Mouse (Mus musculus): ENCODE results near the gene Foxr1.
"Not testable (repeated sequence)": the region's sequence is repeated elsewhere in the genome, so short reads cannot be mapped to it uniquely, and the experiment has no call there.

Foxr1 gene

DNA sequence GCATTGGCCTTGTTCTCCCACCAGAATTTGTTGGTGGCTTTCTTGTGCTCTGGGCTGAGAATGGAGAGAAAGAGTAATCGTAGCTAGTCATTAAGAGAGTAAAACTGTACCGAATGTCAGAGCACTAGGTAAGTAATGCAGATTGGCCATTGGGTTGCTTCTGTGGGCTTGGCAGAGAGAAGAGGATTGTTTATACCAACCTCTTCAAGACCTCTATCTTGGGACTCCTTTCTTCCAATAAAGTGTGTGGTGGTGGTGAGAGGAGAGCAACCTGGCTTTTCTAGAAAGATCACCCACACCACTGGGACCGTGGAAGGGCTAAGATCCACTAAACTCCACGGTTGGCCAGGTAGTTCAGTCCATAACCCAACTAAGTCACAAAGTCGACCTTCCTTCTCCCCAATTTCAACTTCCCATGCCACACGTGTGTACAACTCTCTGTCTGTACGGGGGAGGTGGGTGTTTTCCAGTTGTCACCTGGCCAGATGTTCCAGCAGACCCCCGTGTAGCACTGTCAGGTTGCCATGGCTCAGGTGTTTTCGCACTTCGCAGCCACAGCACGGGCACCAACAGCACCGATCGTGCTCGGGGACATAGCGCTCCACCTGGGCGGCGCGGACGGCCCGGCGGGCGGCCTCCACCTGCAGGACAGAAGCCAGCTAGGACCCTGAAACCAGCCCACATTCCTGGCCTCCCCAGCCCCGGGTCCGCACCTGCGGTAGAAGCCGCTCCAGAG is 23.6 kb downstream of the Foxr1 start:
- DNase-seq (ENCODE audit: low read depth, low spot score): no peak

DNA sequence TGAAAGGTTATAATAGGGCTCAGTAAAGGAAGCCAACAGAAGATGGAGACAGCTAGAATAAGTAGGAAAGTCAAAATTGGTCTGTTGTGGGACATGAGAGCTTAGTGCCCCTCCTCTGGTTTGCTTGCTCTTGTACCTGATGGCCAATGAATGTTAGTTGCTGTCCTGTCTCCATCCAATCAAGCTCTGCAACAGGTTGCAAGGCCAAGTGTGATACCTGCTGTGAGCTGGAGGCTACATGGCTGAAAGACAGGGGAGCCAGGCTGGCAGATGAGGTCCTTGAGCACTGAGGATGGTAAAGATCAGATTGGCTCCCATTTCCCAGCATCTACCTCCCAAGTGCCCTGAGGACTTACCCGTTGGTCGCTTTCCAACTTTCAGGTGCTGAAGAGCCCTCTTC is 28.2 kb downstream of the Foxr1 start:
- no peak for DNase-seq (ENCODE audit: low read depth, low spot score)

DNA sequence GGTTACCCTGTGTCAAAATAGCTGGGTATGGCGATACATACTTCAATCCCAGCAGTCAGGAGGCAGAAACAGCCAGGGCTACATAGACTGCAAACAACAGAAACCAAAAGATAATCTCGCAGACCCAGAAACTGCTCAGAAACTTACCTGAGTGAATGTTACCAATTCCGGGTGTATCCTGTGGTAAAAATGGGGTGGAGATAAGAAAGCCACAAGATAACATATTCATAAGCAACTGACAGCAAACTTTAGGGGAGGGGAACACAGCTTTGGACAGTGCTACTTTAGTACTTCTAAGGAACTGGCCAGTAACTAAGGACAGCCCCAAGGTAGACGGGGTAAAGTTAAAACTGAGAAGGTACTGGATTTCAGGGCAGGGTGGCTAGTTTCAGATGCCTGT is 28.6 kb downstream of the Foxr1 start:
- DNase-seq (ENCODE audit: low read depth, low spot score): no peak

DNA sequence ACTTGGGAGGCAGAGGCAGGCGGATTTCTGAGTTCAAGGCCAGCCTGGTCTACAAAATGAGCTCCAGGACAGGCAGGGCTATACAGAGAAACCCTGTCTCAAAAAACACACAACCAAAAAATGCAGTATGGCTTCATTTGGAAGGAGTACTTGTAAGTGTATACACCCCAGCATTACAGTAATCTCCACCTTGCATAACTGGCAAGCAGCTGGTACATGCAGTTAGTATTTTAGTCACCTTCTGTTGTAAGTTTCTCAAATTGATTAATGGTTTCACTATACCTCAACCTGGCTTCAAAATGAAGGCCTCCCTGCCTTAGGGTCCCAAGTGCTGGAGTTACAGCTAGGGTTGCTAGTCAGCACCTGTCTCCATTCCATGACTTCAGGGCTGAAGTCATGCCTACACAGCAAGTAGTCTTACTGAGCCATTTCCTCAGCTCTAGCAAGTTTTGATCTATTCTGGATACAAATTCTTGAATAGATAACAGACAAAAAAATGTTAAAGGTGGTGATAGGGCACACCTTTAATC is 29.3 kb downstream of the Foxr1 start:
- no peak for DNase-seq (ENCODE audit: low read depth, low spot score)

DNA sequence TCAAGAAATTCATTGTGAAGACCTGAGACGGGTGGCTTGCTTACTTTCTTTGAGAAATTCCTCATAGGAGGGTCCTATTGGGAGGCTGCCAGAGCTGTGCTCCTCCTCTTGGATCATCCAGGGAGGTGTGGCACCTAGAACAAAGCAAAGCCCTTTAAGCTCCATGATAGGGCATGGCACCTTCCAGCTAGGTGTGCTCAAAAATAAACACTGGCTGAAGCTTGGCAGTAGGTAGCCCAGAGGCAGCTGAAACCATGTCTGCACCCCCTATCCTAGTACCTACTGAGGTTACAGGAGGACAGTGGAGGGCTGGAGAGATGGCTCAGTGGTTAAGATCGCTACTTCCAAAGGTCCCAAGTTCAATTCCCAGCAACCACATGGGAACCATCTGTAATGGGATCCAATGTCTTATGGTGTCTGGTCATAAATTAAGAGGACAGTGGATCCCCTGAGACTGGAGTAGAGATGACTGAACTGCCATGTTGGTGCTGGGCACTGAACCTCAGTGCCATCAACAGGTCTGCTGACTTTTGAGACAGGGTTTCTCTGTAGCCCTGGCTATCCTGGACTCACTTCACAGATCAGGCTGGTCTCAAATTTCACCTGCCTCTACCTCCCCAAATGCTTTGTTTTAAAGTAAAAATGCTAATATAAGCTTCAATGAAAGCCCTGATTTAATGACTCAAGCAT is 30.1 kb downstream of the Foxr1 start:
- DNase-seq (ENCODE audit: low read depth, low spot score): no peak

DNA sequence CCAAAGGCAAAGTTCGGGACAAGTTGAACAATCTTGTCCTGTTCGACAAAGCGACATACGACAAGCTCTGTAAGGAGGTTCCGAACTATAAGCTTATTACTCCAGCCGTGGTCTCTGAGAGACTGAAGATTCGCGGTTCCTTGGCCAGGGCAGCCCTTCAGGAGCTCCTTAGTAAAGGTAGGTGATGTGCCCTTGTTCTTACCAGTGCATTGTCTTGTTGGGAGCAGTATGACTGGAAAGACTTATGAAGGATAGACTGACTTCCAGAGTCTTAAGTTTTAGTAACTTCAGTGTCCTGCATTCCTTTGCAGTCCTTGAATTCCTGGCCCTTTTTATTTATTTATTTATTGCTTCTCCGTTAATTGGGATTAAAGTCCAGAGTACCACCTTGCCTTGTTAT is 32.2 kb downstream of the Foxr1 start:
- DNase-seq (ENCODE audit: low read depth, low spot score): not testable (repeated sequence)

DNA sequence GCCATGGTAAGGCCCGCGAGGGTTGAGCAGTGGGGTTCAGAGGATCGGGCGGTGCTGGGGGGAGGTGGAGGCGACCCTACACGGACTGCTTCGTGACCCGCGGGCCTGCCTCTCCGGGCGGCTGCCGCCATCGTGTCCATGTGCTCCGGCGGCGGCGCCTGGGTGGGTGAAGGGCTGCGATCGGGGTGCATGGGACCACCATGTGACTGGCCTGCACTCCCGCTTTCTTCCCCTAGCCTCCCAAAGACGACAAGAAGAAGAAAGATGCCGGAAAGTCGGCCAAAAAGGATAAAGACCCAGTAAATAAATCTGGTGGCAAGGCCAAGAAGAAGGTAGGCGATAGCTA is 33.2 kb downstream of the Foxr1 start:
- DNase-seq (ENCODE audit: low read depth, low spot score): peak; percentile 28

DNA sequence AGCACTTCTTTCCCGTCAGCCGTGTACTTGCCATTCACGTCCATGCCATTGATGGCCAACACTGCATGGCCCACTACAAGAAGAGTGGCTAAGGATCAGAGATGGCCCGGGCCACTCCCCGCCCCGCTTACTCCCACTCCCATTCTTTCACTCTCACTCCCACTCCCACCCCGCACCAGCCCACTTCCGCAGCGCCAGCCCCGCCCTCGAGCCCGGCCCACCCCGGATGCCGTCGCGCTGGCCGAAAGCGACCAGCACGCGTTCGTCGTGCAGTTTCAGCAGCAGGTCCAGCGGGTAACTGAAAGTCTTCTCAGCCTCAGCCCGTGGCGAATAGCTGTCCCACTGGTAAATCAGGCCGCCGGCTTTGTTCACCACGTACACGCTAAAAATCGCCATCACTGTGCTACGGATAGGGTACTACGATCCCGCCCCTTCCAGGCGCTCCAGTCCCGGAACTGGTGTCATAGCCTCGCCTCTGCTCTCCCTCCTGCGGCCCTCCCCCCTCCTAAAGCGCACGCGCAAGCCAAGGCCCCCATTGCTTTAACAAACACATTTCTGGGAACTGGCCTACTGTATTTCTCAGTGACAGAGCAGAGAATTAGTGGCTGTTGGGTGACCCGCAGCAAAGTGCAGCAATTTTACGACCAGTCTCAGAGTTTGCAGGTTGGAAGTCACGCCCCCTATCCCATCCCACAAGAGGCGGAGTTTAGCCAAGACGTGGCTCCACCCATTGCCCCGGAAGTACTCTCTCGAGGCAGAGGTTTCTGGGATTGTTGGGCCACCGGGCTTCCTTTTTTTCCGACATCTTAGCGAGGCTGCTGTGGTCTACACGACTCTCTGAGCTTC is 33.8 kb downstream of the Foxr1 start, which contains the start of the genes Rps25 and Trappc4:
Gene Rps25 (plus strand): TSS at position 234 of the 846 bp plus-strand sequence.
Gene Trappc4 (minus strand): TSS at position 695 of the 846 bp plus-strand sequence.
- DNase-seq (ENCODE audit: low read depth, low spot score): peak; percentile 95

DNA sequence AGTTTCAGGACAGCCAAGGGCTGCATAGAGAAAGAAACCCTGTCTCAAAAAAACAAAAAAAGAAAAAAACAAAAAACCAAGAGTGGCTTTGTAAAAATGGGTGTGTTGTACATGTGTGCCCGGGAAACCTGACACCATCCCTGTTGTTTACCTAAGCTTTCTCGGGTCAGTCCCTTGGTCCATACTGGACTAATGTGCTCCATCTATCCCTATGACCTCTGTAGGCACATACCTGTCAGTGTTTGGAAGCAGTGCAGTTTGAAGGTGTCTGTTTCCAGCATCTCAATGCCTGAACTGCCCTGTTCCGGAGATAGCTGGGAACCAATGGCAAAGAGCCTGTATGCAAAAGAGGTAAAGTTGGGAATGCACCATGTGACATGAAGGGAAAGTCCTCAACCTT is 35.9 kb downstream of the Foxr1 start:
- no peak for DNase-seq (ENCODE audit: low read depth, low spot score)

DNA sequence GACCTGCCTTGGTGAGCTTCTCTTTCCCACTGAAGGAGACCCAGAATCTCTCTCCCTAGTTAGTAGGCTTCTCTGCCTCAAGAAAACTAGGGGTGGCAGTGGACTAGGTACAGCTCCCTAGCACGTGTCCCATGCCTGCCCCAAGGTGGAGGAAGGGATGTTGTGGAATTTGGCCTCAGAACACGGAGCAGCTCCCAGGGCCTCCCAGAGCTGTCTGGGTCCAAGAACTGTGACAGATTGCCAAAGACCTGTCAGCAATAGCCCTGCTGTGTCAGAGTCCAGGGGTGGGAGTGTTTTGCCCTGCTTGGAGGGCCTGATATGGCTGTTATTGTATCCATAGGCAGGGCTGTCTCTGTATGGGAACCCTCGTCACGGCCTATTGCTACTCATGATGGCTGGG is 39.9 kb downstream of the Foxr1 start:
- DNase-seq (ENCODE audit: low read depth, low spot score): no peak

DNA sequence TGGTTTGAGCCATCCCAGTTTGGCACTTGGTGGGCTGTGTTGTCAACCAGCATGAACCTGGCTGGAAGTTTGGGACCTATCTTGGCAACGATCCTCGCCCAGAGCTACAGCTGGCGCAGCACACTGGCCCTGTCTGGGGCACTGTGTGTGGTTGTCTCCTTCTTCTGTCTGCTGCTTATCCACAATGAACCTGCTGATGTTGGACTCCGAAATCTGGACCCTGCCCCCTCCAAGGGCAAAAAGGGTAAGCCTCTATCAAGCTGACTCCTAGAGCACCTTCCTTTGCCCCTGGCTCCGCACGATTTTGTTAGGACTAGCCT is 41.2 kb downstream of the Foxr1 start:
- DNase-seq (ENCODE audit: low read depth, low spot score): no peak

DNA sequence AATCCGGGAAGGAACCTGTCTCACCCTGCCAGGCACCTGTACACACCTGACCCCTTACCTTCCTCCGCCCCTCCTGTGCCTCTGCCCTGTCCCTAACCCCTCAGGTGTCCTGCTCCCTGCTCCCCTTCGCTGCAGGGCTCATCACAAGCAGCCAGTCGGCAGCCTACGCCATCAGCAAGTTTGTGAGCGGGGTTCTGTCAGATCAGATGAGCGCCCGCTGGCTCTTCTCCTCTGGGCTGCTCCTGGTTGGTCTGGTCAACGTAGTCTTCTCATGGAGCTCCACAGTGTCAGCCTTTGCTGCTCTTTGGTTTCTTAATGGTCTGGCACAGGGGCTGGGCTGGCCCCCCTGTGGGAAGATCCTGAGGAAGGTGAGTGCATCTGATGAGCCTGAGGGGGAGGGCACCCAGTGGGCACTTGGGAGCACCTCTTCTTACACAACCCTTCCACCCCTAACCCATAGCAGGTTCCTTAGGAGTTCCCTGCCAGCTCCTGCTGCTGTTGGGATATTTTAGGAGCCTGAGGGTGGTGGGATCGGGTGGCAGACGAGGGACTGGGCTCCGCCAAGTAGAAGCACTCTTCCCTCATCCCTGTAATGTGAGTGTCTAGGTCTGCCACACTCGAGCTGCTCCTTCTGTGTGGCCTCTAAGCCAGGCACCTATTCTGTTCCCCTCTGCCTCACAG is 41.7 kb downstream of the Foxr1 start:
- DNase-seq (ENCODE audit: low read depth, low spot score): no peak

DNA sequence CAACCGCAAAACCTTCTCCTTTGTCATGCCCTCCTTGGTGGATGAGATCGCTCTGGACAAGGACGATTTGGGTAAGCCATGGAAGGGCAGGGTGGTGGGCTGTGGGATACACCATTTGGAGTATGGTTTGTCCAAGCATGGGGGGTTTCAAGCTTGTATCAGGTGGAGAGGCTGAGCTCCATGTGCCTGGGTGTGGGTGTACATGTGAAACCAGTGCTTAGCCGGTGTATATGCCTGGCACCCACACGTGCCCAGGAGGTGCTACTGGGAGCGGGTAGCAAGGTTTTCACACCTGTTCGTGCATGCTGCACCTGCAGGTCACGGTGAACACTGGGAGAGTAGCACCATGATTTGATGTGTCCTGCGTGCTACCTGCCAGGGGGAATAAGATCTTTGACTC is 42.4 kb downstream of the Foxr1 start:
- no peak for DNase-seq (ENCODE audit: low read depth, low spot score)

DNA sequence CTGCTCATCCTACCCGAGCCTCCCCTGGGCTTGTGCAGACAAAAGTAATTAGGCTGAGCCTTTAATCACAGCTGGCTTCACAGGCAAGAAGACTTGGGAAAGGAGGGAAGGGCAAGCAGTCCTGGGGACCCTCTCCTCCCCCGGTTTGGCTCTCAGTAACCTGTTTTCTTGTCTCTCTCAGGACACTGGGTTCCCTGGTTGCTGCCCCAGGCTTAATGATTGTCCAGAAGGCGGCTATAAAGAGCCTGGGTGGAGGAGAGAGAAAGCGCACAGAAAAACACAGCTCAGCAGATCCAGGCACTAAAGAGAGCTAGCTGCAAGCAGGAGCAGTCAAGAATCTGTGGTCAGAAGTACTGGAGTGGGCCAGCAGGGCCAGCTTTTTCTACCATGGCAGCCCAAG is 42.8 kb downstream of the Foxr1 start:
- DNase-seq (ENCODE audit: low read depth, low spot score): no peak

DNA sequence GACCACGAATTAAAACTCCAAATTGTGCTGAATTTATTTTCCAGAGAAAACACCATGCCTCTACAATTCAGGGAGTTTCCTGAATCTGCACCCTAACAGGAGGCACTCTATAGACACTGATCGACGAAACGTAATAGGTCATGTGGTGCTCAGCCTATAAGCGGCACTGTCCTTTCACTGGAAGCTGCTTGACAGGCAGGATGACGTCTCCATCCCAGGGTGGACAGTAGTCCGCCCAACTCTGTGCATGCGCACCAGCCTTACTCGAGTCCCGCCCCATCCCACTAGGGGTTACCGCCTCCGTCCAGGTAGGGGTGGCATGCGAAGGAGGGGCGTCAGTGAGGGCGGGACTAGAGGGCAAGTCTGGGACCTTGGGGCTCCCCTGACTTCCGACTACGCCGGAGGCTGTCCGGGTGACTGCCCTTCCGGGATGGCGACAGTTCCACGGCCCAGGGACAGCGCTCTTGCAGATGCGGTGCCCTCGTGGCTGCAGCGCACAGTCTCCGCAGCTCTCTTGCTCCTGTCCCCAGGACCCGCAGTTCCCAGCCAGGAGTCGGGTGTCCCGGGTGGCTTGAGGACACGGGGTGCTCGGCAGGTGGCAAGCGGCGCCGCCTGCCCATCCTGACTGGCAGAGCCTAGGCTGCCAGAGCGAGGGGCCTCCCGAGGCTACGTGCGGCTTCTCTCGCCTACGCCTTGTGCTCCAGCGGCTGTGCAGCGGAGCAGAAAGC is 44.1 kb downstream of the Foxr1 start, which contains the start of gene Slc37a4:
Gene Slc37a4 (plus strand): TSS at position 169 of the 728 bp plus-strand sequence.
- peak; percentile 89 for DNase-seq (ENCODE audit: low read depth, low spot score)

DNA sequence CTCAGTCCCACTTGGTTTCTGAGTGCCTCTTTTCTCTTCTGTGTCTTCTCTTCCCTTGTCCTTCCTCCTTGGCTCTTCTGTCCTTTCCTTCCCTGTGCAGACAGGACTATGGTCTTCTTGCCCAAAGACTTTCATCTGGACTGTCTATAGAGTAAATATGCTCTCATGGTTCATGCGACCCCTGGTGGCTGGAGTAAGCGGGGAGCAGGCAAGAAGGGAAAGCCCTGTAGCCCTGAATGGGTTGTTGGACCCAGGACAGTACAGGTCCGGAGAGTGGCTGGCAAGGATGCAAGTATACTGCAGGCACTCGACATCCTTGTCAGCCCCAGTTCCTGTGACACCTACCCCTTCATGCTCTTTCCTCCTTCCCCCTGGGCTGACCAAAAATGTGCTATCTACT is 49.5 kb downstream of the Foxr1 start:
- DNase-seq (ENCODE audit: low read depth, low spot score): no peak

DNA sequence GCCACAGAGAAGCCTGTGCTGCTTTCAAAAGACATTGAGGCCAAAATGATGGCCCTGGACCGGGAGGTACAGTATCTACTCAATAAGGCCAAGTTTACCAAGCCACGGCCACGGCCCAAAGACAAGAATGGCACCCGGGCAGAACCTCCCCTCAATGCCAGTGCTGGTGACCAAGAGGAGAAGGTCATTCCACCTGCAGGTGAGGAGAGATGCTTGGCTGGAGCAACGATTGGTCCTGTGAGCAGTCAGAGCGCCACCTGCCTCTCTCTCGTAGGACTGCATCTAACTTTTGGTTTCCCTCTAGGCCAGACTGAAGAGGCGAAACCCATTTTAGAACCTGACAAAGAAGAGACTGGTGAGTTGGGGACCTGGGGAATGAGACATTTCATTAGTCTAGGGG is 51.7 kb downstream of the Foxr1 start:
- no peak for DNase-seq (ENCODE audit: low read depth, low spot score)

DNA sequence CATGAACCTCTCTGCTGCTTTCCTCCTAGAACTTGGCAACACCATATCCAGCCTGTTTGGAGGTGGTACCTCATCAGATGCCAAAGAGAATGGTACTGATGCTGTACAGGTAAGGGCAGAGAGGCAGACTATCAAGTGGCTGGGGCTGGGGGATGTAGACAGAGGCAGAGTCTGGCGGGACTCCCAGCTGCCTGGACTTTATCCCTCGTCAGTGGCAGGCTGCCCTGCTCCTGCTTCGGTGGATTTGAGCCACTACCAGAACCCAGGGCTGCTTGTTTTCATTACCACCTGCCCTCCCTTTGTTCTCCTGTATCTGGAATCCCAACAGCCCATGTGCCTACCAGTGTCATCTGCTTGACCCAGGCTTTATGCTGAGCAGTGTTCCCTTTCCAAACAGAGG is 53.7 kb downstream of the Foxr1 start:
- no peak for DNase-seq (ENCODE audit: low read depth, low spot score)

DNA sequence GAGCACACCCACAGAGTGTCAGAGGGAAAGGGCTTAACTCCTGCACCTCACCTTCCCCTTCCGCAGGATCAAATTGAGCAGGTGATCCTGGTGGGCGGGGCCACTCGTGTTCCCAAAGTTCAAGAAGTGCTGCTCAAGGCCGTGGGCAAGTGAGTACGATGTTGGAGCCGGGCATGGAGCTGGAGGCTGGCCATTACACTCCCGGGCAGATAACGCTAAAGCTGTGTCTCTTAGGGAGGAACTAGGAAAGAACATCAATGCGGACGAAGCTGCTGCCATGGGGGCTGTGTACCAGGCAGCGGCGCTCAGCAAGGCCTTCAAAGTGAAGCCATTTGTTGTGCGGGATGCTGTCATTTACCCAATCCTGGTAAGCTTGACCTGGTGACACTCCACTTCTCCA is 56.3 kb downstream of the Foxr1 start:
- DNase-seq (ENCODE audit: low read depth, low spot score): no peak

Measured in brain, embryonic 18.5 days (tissue).